Mouse (Mus musculus): Measurements from ENCODE around the gene Pknox2. TPM values are rescaled to one million over a fixed set of nuclear protein-coding genes. Genes with fewer than 3 reads are reported as not detected.
A peak's percentile ranks its signal among the peaks of the same experiment; 100 is the strongest.

The Pknox2 gene
- polyA plus RNA-seq, 1 experiment from 2014 or later, result 18.4 TPM

DNA sequence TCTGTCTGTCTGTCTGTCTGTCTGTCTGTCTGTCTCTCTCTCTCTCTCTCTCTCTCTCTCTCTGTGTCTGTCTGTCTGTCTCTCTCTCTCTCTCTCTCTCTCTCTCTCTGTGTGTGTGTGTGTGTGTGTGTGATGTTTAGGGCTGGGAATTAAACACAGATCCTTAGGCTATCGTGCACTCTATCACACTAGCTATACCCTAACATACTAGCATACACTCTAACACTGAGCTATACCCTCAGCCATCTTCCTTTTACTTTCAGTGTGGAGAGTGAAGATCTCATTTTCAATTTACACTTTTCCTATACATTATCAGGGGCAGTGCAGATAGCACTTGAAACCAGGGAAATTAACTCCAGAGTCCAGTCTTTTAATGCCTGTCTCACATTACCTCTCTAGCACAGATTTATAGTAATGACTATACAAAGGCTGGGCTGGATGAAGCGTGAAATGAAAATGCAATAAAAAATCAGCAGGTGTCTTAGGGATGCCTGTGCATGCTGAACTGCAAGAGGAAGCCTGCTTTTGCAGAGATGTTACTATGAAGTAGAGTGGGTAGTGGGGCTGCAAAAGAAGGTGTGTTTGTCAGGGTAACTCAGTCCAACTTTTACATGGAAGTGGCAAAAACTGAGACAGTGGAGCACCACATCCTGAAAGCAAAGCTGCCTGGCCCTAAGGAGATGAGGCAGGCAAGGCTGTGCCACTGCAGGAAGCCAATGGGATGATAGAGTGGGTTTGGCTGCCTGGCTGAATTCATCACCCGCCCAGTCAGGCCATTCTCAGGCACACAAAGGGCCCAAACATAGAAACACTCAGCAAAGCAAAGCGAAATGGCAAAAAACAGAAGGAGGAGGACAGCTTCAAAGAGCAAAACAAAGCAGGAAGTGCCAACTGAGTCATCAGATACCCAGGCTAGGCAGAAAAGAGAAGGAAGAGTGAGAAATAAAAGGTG, 282.1 kb downstream of the Pknox2 start:
- DNase-seq (no peak), ATAC-seq (ENCODE audit: low FRiP score, low TSS enrichment) (no peak)
- H3K27ac ChIP-seq (replicated peaks; ENCODE audit: low read depth, low read length), result no peak overlapping the region
- no peak overlapping the region for H3K9ac ChIP-seq (replicated peaks; ENCODE audit: low read length)
- H3K4me2 ChIP-seq (ENCODE audit: low read length), result no peak overlapping the region
- no peaks in the 10 kb centered on the region for H3K4me1 ChIP-seq (ENCODE audit: control insufficient read depth, insufficient read depth, low read length)
- WGBS, result 45% methylated on average over 4 of the region's 4 CpGs
- peaks cover 93% of the 10 kb centered on the region for H3K36me3 ChIP-seq (ENCODE audit: control insufficient read depth, insufficient read depth, low read length)
- no peak overlapping the region for H3K4me3 ChIP-seq (replicated peaks; ENCODE audit: low read depth, low read length)
- H3K9me3 ChIP-seq (ENCODE audit: control insufficient read depth, low read length), result no peaks in the 10 kb centered on the region
- no peaks in the 10 kb centered on the region for H3K27me3 ChIP-seq (ENCODE audit: control insufficient read depth, insufficient read depth, low read length)

DNA sequence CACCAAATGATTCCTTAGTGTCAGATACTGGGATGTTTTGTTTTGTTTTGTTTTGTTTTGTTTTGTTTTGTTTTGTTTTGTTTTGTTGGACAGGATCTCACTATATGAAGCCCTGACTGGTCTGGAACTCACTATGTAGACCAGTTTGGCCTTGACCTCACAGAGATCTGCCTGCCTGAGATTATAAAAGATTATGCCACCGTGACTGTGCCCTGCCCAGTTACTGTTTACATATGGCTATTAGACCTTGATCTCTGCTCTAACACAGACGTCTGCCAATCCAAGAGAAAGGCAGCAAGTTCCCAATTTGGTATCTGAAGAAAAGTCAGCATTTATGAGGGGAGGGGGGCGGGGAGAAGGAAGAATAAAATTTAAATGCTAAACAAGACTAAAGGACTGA, 283.5 kb downstream of the Pknox2 start:
- no peak overlapping the region for H3K4me2 ChIP-seq (ENCODE audit: low read length)
- no peak overlapping the region for H3K9ac ChIP-seq (replicated peaks; ENCODE audit: low read length)
- H3K36me3 ChIP-seq (ENCODE audit: control insufficient read depth, insufficient read depth, low read length), result peaks cover 93% of the 10 kb centered on the region
- H3K27ac ChIP-seq (replicated peaks; ENCODE audit: low read depth, low read length), result no peak overlapping the region
- ATAC-seq (ENCODE audit: low FRiP score, low TSS enrichment), result no peak
- no peak overlapping the region for H3K4me3 ChIP-seq (replicated peaks; ENCODE audit: low read depth, low read length)
- no peaks in the 10 kb centered on the region for H3K9me3 ChIP-seq (ENCODE audit: control insufficient read depth, low read length)
- no peak for DNase-seq
- WGBS, result 76% methylated on average over 3 of the region's 3 CpGs
- H3K27me3 ChIP-seq (ENCODE audit: control insufficient read depth, insufficient read depth, low read length), result no peaks in the 10 kb centered on the region
- no peaks in the 10 kb centered on the region for H3K4me1 ChIP-seq (ENCODE audit: control insufficient read depth, insufficient read depth, low read length)

DNA sequence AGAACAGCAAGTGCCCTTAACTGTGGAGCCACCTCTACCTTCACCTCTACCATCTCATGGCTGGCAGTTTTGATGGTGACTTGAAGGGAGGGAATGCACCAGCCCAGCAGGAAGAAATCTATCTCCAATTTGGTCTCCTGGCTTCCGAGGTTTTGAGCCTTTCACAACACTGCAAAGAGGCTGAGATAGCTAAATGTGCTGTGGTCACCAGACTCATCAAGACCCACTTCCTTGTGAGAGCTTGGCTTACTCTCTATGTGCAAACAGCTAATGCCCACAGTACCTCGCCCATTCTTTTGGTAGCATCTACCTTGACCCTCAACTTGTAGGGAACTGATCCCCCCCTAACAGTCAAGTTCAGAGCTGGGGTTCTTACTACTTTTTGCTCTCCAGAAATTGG, 284.6 kb downstream of the Pknox2 start:
- Histone ChIP-seq H3K27ac (replicated peaks; ENCODE audit: low read depth, low read length) (no peak overlapping the region), H3K36me3 (ENCODE audit: control insufficient read depth, insufficient read depth, low read length) (peaks cover 89% of the 10 kb centered on the region), H3K9ac (replicated peaks; ENCODE audit: low read length) (no peak overlapping the region), H3K4me3 (replicated peaks; ENCODE audit: low read depth, low read length) (no peak overlapping the region), H3K4me1 (ENCODE audit: control insufficient read depth, insufficient read depth, low read length) (0 out of 2 replicates have a peak, but pooled peaks cover 3% of the 10 kb centered on the region), H3K4me2 (ENCODE audit: low read length) (no peak overlapping the region), H3K9me3 (ENCODE audit: control insufficient read depth, low read length) (no peaks in the 10 kb centered on the region), H3K27me3 (ENCODE audit: control insufficient read depth, insufficient read depth, low read length) (no peaks in the 10 kb centered on the region)
- WGBS, result 92% methylated on average over 2 of the region's 2 CpGs
- no peak for DNase-seq
- ATAC-seq (ENCODE audit: low FRiP score, low TSS enrichment), result no peak

DNA sequence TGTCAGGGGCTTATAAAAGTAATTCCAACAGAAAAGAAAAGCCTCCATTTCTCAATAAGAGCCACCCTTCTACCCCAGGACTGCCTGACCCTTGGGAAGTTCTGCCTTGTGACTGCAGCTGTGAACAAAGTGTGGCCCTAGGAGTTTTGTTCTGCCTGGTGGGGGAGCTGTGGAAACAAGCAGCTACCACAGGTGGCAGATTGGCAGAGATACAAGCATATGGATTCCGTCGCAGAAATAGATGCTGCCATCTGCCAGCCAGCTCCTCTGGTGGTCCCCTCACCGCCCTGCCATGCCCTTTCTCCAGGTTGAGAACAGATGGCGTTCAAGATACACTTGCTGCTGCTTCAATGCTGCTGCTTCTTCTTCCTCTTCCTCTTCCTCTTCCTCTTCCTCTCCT, 288.5 kb downstream of the Pknox2 start:
- no peak overlapping the region for H3K4me3 ChIP-seq (replicated peaks; ENCODE audit: low read depth, low read length)
- DNase-seq, result peak; percentile 53
- no peak overlapping the region for H3K4me2 ChIP-seq (ENCODE audit: low read length)
- H3K36me3 ChIP-seq (ENCODE audit: control insufficient read depth, insufficient read depth, low read length), result peaks cover 87% of the 10 kb centered on the region
- WGBS, result 21% methylated on average over 4 of the region's 4 CpGs
- no peaks in the 10 kb centered on the region for H3K27me3 ChIP-seq (ENCODE audit: control insufficient read depth, insufficient read depth, low read length)
- no peak overlapping the region for H3K27ac ChIP-seq (replicated peaks; ENCODE audit: low read depth, low read length)
- no peak for ATAC-seq (ENCODE audit: low FRiP score, low TSS enrichment)
- H3K9ac ChIP-seq (replicated peaks; ENCODE audit: low read length), result no peak overlapping the region
- H3K4me1 ChIP-seq (ENCODE audit: control insufficient read depth, insufficient read depth, low read length), result peaks cover 3% of the 10 kb centered on the region; the same call in 1 of the 2 replicates
- no peaks in the 10 kb centered on the region for H3K9me3 ChIP-seq (ENCODE audit: control insufficient read depth, low read length)

DNA sequence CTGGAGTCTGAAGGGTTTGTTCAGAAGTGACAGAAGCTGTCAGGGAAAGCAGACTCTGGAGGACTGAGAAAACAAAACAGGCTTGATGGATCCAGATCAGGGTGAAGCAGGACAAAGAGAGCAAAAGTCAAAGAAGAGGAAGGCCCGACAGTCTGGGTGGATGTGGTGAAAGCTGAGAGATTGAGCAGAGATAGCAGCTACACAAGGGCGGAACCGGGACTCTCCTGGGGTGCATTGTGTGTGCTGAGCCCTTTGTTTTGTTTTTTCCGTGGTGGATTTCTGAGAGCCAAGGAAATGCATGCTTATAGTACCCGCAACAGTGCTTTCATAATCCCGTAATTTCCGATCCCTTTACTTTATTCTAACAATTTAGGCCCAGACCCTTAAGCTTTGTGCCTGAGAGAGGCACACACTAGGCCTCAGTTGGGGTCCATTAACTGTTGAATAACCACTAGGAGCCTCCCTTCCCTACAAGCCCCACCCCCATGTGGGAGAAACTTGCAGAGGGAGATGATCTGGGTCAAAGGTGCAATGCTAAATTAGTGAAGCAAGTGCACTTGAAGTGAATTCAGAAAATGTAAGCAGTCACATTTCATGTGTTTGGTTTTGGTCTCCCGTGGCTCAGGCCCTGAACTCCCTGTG, 289.6 kb downstream of the Pknox2 start:
- peak overlapping the region; percentile 42 for H3K27ac ChIP-seq (replicated peaks; ENCODE audit: low read depth, low read length)
- H3K9ac ChIP-seq (replicated peaks; ENCODE audit: low read length), result 0 out of 2 replicates have a peak overlapping the region, but pooled peaks have one; percentile 26

DNA sequence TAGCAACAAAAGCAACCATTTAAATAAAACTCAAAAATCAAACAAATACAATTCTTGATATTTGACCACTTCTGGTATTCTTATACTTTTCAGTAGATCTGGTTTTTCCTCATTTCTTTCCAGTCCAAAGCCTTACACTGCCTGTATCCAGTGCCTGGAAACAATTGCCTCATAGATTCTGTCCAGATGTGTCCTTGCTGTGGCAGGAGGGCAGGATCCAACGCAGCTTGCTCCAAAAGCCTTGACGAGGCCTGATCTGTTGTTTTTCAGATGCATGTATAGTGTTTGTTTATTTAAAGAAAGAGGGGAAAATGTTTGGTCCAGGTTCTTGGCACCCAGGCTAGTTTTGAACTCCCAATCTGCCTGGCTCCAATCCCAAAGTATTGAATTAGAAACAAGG, 290.9 kb downstream of the Pknox2 start:
- Histone ChIP-seq H3K9ac (replicated peaks; ENCODE audit: low read length) (no peak overlapping the region), H3K27ac (replicated peaks; ENCODE audit: low read depth, low read length) (no peak overlapping the region), H3K4me2 (ENCODE audit: low read length) (no peak overlapping the region), H3K9me3 (ENCODE audit: control insufficient read depth, low read length) (no peaks in the 10 kb centered on the region), H3K4me3 (replicated peaks; ENCODE audit: low read depth, low read length) (no peak overlapping the region), H3K36me3 (ENCODE audit: control insufficient read depth, insufficient read depth, low read length) (peaks cover 79% of the 10 kb centered on the region), H3K4me1 (ENCODE audit: control insufficient read depth, insufficient read depth, low read length) (peaks cover 3% of the 10 kb centered on the region; the same call in 1 of the 2 replicates), H3K27me3 (ENCODE audit: control insufficient read depth, insufficient read depth, low read length) (no peaks in the 10 kb centered on the region)
- DNase-seq (no peak), ATAC-seq (ENCODE audit: low FRiP score, low TSS enrichment) (no peak)
- 90% methylated on average over 2 of the region's 2 CpGs for WGBS

More for the DNA sequence above, 289.6 kb downstream of the Pknox2 start:
- Histone ChIP-seq H3K4me3 (replicated peaks; ENCODE audit: low read depth, low read length) (no peak overlapping the region), H3K4me2 (ENCODE audit: low read length) (no peak overlapping the region), H3K4me1 (ENCODE audit: control insufficient read depth, insufficient read depth, low read length) (peaks cover 3% of the 10 kb centered on the region; the same call in 1 of the 2 replicates), H3K9me3 (ENCODE audit: control insufficient read depth, low read length) (no peaks in the 10 kb centered on the region), H3K27me3 (ENCODE audit: control insufficient read depth, insufficient read depth, low read length) (no peaks in the 10 kb centered on the region), H3K36me3 (ENCODE audit: control insufficient read depth, insufficient read depth, low read length) (peaks cover 79% of the 10 kb centered on the region)
- ATAC-seq (ENCODE audit: low FRiP score, low TSS enrichment) (no peak), DNase-seq (no peak)
- WGBS, result 8% methylated on average over 8 of the region's 8 CpGs

DNA sequence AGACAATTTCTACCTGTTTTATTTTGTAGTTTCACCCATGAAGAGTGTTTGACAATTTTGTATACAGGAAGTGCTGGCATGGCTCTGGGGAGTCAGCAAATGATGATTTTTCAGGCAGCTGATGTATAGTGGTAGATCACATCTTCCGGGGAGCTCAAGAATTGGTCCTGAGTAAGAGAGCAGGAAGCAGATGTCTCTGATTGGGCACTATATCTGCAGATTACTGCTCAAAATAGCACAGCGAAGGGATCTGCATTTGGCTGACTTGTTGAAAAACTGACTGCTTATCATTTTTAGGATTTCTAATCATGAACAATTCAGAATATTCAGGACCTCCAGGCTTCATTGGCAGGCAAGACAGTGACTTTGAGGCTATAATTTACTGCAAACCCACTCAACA, 295.0 kb downstream of the Pknox2 start:
- WGBS, result 99% methylated on average over 2 of the region's 2 CpGs
- Histone ChIP-seq H3K4me1 (ENCODE audit: control insufficient read depth, insufficient read depth, low read length) (no peaks in the 10 kb centered on the region; the same call in 1 of the 2 replicates), H3K9me3 (ENCODE audit: control insufficient read depth, low read length) (no peaks in the 10 kb centered on the region), H3K4me3 (replicated peaks; ENCODE audit: low read depth, low read length) (no peak overlapping the region), H3K36me3 (ENCODE audit: control insufficient read depth, insufficient read depth, low read length) (peaks cover 76% of the 10 kb centered on the region), H3K4me2 (ENCODE audit: low read length) (no peak overlapping the region), H3K9ac (replicated peaks; ENCODE audit: low read length) (no peak overlapping the region), H3K27ac (replicated peaks; ENCODE audit: low read depth, low read length) (no peak overlapping the region), H3K27me3 (ENCODE audit: control insufficient read depth, insufficient read depth, low read length) (no peaks in the 10 kb centered on the region)
- ATAC-seq (ENCODE audit: low FRiP score, low TSS enrichment), result no peak
- DNase-seq, result no peak

DNA sequence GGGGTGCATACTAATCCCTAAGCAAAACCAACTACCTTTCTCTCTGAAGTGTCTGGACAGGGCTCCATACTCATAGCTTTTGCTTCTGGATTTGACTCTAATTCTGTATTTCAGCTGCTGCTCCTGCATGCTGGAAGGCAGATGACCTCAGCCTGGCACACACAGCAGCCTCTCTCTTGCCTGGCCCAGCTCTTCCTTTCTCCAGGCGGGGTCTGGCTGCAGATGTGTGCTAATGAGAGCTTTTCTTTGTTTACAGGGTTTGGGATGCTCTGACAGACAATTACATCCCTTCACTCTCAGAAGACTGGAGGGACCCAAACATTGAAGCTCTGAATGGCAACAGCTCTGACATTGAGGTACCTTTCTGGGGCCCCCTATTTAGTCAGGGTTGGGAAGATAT, 297.1 kb downstream of the Pknox2 start:
- H3K4me3 ChIP-seq (replicated peaks; ENCODE audit: low read depth, low read length), result no peak overlapping the region
- no peak for DNase-seq
- H3K27me3 ChIP-seq (ENCODE audit: control insufficient read depth, insufficient read depth, low read length), result no peaks in the 10 kb centered on the region
- ATAC-seq (ENCODE audit: low FRiP score, low TSS enrichment), result no peak
- H3K27ac ChIP-seq (replicated peaks; ENCODE audit: low read depth, low read length), result no peak overlapping the region
- WGBS, result 74% methylated on average over 1 of the region's 1 CpGs
- H3K9me3 ChIP-seq (ENCODE audit: control insufficient read depth, low read length), result no peaks in the 10 kb centered on the region
- no peak overlapping the region for H3K9ac ChIP-seq (replicated peaks; ENCODE audit: low read length)
- H3K4me2 ChIP-seq (ENCODE audit: low read length), result no peak overlapping the region
- no peaks in the 10 kb centered on the region for H3K4me1 ChIP-seq (ENCODE audit: control insufficient read depth, insufficient read depth, low read length)
- peaks cover 79% of the 10 kb centered on the region for H3K36me3 ChIP-seq (ENCODE audit: control insufficient read depth, insufficient read depth, low read length)

Measured in midbrain, embryonic 14.5 days (tissue).